Mouse (Mus musculus): ENCODE results near the gene Ncapd2.

Gene Ncapd2

DNA sequence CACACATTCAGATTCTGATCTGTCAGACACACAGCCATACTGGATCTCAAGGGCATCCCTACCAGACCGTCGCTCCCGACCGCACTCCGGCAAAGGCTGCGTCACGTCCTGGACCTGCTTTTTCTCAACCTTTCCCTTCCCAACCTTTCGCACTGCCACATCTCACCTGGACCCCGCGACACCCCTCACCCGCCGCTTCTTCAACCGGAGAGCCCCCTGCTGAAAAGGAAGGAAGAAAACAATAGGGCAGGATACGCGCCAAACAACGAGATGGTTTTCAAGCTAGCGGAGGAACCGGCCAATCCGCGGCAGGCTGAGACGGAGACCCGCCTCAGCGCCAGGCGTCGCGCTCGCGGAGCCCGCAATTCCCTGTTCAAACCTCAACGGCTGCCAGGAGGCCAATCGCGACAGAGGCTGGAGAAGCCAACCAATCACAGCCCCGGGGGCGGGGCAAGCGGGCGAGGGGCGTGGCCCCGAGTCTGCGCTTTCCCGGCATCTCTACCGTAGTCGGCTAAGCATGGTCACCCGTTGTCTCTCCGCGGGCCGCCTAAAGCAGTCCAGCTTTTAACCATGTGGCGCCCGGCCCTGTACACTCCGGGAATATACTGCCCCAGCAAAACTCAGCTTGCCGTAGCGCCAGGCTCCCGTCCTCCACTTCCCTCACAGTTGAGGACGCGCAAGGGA lies at the start of gene Ncapd2, which contains the start of gene Mrpl51:
Ncapd2 (minus strand) TSS at position 370 of the 684 bp plus-strand sequence.
Mrpl51 (plus strand) TSS at position 470 of the 684 bp plus-strand sequence.
- POLR2A ChIA-PET = interaction anchor here (0.5 to 7.4 kb wide), 152 partner anchors 8 to 717 kb away, joined by 3 to 305 read pairs (median 4); partner anchors contain the start of genes Gapdh (in 3 of the 4), Grcc10 (in 3 of the 4), Vamp1 (in 3 of the 4) and Cdca3 (in 2 of the 4)

DNA sequence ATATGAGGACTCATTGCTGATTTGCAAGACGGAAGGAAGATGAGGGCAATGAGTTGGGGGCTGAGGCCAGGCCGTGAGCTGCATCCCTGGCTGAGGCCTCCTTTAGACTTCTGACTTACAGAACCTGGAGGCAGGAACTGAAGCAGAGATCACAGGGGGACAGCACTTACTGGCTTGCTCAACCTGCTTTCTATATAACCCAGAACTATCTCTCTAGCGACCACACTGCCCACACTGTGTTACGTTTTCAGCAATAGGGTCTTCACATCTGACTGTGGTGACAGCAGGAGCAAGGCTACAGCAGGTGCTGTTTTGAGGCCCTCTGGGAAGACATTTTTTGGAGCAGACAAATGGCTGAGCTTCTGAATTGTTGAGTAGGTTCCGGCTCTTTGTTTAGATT lies 49.1 kb upstream of the Ncapd2 start:
- CTCF ChIA-PET = no interaction called here
- POLR2A ChIA-PET = interaction anchor here in 2 of 4 experiments (1.1 to 1.2 kb wide), 2 partner anchors 8 to 22 kb away, joined by 3 read pairs; no protein-coding TSS in a partner anchor

More for the DNA sequence above, at the start of gene Ncapd2, which contains the start of gene Mrpl51:
- CTCF ChIA-PET = interaction anchor here (0.7 to 1.6 kb wide), 20 partner anchors 11 to 489 kb away, joined by 3 to 6 read pairs (median 3); partner anchors contain the start of genes Grcc10 (in 1 of the 4) and Mlf2 (in 1 of the 4)

DNA sequence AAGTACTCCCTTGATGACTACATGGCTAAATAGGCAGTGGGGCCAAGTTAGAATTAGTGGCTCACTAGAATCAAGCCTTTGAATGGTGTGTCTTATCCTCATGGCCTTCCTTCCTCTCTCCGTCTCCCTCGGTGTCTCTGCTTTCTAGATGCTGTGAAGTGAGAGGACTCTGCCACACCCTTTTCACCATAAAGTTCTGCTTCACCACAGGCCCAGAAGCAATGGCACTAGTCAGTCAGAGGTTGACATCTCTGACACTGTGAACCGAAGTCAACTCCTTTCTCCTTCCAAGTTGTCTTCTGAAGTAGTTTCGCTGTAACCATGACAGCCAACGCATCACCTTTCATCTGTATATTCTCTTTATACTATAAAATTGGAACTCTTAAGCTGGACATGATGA lies 48.0 kb upstream of the Ncapd2 start:
- POLR2A ChIA-PET = interaction anchor here in 1 of 4 experiments (1.5 kb wide), 1 partner anchor 74 kb away, joined by 3 read pairs; no protein-coding TSS in a partner anchor
- CTCF ChIA-PET = no interaction called here

DNA sequence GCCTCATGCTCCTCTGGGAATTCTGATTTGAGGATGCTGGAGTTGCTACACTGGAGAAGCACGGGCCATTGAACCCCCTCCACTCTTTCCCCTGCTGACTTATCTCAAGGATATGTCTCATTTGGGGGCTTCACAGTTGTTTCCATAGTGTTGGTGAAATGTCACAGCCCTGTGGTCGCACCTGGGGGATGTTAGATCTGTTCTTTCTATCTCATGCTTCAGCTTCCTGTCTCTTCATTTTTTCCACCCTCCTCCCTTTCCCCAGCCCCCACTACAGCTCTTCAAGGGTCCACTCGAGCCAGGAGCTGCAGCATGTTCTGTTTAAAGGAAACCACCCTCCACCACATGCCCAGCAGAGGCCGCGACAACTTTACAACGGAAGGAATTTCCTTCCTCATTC lies 46.9 kb upstream of the Ncapd2 start:
- ChIA-PET CTCF (no interaction called here), POLR2A (no interaction called here)

DNA sequence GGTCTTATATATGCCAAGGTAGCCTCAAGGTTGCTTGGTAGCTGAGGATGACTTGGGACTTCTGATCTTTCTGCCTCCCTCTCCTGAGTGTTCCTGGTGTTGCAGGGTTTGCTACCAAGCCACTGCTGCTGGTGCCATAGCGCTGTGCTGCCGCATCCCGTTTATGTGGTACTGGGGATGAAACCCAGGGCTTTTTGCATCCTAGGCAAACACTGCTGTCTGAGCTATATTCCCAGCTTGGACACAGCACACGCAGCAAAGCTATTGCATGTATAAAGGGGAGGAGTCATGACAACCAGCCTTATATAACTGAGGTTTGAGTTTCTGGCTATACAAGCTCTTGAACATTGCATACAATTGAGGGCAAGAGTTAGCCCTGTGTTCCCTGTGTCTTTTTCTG lies 45.9 kb upstream of the Ncapd2 start:
- ChIA-PET POLR2A (interaction anchor here in 2 of 4 experiments (0.6 to 1.1 kb wide), 5 partner anchors 19 to 166 kb away, joined by 3 to 4 read pairs (median 3); no protein-coding TSS in a partner anchor), CTCF (interaction anchor here in 1 of 4 experiments (0.7 kb wide), 1 partner anchor 16 kb away, joined by 7 read pairs; no protein-coding TSS in a partner anchor)

DNA sequence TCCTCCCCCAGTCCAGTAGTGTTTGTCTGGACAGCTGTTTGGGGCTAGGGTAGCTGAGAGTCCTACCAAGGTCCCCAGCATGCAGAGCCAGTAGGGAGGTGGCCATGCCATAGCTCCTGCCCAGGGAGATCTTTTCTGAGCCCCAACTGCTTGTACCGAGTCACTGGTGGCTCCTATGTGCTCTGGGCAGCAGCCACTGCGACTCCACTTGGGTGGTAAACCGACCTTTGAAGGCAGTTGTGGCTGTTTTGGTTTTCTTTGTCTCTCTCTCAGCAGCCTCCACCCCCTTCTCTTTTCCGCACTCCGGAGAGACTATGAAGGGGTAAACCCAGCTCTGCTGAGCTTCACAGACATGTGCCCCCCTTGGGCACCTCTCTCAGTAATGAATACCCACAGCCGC lies 45.3 kb upstream of the Ncapd2 start, which contains the start of gene Cd27:
Cd27 (minus strand) TSS at position 229 of the 400 bp plus-strand sequence.
- CTCF ChIA-PET = interaction anchor here in 1 of 4 experiments (0.5 kb wide), 1 partner anchor 539 kb away, joined by 4 read pairs; no protein-coding TSS in a partner anchor
- POLR2A ChIA-PET = interaction anchor here in 2 of 4 experiments (0.8 to 1.4 kb wide), 3 partner anchors 20 to 71 kb away, joined by 3 read pairs; partner anchors contain the start of genes Mrpl51 (in 1 of the 2) and Ncapd2 (in 1 of the 2)

DNA sequence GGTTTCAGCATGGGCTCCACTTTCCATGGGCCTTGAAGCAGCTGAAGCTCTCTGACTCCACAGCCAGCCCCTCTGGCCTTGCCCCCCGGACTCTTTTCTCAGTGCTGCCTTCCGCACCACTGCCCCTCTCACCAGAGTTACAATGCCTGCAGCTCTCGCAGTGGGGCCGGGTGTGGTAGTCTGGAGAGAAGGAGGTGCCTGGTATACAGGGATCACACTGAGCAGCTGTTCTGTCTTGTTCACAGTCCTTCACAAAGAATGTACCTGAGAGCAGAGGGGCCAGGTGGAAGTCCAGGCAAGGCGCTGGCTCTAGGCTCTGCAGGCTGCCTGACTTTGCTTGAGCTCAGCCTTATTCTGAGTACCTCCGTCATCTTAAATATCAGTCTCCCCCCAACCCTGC lies 44.8 kb upstream of the Ncapd2 start:
- POLR2A ChIA-PET = interaction anchor here in 3 of 4 experiments (0.7 to 1.4 kb wide), 4 partner anchors 8 to 71 kb away, joined by 3 read pairs; partner anchors contain the start of genes Mrpl51 (in 1 of the 3), Ncapd2 (in 1 of the 3) and Vamp1 (in 1 of the 3)
- CTCF ChIA-PET = interaction anchor here in 1 of 4 experiments (0.5 kb wide), 1 partner anchor 538 kb away, joined by 4 read pairs; no protein-coding TSS in a partner anchor

DNA sequence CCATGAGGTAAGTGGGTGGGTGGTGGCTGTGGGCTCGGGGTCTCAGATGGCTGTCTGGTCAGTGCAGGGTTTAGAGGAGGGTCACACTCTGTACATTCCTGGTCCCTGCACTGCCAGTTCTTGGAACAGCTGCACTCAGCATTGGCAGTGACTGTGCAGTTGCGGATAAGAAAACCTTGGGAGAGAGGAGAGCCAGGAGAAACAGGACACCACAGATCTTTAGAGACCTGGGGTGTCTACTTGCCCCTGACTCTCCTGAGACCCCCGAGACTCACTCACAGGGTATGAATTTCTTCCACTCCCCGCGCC lies 43.0 kb upstream of the Ncapd2 start:
- CTCF ChIA-PET = no interaction called here

DNA sequence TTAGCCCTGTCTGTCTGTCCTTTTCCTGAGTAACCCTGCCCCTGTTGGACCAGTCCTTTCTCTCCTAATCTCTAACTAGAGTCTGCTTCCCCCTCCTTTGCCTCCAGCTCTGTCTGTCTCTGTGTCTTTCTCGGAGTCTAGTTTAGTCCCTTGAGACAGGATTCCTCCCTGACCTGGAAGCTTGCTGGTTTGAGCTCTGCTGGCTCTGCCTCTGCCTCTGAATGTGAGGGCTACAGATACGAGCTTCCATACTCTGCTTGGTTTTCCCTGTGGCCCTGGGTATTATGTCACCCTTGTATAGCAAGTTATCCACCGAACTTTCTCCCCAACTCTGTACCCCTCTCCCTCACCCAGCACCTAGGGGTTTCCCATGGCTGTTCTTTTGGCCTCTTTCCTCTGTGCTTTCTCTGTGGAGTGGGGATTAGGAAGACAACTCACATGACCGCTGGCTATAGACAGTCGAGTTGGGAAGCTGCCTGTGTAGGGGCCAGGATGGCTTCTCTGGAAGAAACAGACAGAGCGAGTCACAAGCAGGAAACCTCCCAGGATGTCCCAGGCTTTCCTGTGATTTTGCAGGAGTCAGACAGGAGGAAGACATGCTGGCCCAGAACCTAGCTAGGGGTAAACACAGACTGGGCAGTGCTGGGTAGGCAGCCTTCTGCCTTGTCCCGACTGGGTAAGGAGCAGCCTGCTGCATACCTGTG lies 42.5 kb upstream of the Ncapd2 start:
- CTCF ChIA-PET = interaction anchor here in 1 of 4 experiments (0.9 kb wide), 1 partner anchor 37 kb away, joined by 3 read pairs; no protein-coding TSS in a partner anchor
- POLR2A ChIA-PET = interaction anchor here in 3 of 4 experiments (0.6 to 3.1 kb wide), 5 partner anchors 8 to 186 kb away, joined by 3 to 16 read pairs (median 3); partner anchors contain the start of genes Mrpl51 (in 2 of the 3) and Ncapd2 (in 2 of the 3)

More for the DNA sequence above, 43.0 kb upstream of the Ncapd2 start:
- POLR2A ChIA-PET = interaction anchor here in 2 of 4 experiments (0.6 to 0.8 kb wide), 2 partner anchors 9 to 43 kb away, joined by 3 read pairs; partner anchors contain the start of genes Mrpl51 (in 1 of the 2) and Ncapd2 (in 1 of the 2)

DNA sequence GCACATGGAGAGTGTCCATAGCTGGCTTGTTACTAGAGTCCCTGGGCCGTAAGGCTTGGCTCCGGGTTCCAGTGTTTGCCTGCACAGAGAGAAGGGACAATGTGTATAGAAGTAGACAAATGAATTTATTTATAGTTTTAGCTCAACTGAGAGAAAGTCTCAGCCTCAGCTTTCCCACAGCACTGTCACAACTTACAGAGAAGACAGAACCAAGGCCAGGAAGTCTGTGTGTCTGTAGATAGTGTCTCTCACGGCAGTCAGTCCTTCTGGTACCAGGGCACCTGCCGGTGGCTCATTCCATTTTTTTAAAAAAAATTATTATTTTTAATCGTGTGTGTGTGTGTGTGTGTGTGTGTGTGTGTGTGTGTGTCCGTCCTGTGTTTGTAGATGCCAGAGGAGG lies 41.0 kb upstream of the Ncapd2 start:
- CTCF ChIA-PET = interaction anchor here (0.6 to 2.7 kb wide), 5 partner anchors 13 to 96 kb away, joined by 3 to 10 read pairs (median 3); no protein-coding TSS in a partner anchor
- POLR2A ChIA-PET = interaction anchor here in 2 of 4 experiments (0.5 to 3.8 kb wide), 13 partner anchors 9 to 164 kb away, joined by 3 to 20 read pairs (median 4); partner anchors contain the start of genes Mrpl51 (in 2 of the 2), Ncapd2 (in 2 of the 2), Vamp1 (in 2 of the 2) and Lpar5 (in 1 of the 2)

DNA sequence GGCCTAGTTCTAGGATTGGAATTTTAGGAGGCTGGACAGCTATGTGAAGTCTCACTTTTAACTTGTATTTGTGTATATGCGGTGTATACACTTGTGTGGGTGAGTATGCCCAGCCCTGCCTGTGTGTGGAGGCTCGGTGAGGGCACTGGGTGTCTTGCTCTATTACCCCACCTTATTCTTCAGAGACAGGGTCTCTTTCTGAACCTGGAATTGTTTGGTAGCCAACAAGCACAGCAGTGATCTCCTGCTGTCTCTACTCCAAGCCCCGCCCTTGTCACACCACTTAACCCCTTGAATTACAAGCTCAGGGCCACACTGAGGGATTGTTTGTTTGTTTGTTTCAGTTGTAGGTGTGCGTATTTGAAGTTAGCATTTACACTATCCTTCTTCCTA lies 40.5 kb upstream of the Ncapd2 start:
- POLR2A ChIA-PET = interaction anchor here in 3 of 4 experiments (0.5 to 3.8 kb wide), 20 partner anchors 11 to 491 kb away, joined by 3 to 22 read pairs (median 4); partner anchors contain the start of genes Mrpl51 (in 2 of the 3), Ncapd2 (in 2 of the 3), Vamp1 (in 2 of the 3) and Grcc10 (in 1 of the 3)
- CTCF ChIA-PET = interaction anchor here (0.6 to 2.7 kb wide), 6 partner anchors 12 to 39 kb away, joined by 3 to 10 read pairs (median 4); no protein-coding TSS in a partner anchor

DNA sequence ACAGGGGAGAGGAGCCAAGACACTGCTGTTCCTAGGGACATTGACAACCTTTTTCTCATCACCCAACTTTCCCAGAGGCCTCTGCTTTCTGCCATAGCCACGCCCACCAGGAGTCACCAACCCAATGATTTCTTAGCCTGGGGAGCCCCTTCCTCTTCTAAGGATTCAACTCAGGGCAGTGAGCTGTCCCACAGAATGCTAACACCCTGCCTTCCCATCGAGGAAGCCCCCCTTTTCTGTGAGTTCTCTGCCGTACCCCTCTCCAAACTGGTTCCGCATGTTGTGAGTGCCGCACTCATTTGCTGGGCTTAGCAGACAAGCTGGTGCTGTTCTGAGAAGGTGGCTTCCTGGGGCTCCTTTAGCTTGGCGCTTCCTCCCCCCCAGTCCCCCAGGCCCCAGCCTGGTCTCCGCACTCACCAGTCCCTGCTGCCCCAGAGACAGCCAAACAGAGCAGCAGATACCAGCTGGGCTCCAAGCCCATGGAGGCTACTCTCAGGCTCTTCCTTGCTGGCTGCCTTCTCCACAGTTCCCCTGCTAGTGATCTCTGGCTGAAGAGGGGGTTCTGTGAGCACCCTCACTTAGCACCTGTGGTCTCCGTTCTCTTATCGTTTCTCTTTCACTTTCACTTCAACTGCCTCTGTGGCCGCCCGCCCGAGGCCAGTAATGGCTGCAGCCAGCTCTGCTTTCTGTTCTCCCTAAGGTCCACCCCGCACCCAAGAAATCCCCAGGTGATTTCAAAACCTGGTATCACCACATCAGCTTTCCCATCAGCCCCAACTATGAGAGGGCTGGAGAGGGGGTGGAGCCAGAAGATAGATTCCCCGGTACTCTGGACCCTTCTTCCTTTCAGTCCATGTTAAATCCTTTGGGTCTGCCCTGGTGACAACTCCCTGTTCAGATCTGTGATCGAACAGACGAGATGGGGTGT lies 39.9 kb upstream of the Ncapd2 start, which contains the start of gene Tapbpl:
Tapbpl (minus strand) TSS at position 744 of the 928 bp plus-strand sequence.
- ChIA-PET POLR2A (interaction anchor here in 3 of 4 experiments (0.6 to 3.8 kb wide), 27 partner anchors 10 to 490 kb away, joined by 3 to 22 read pairs (median 4); partner anchors contain the start of genes Mrpl51 (in 2 of the 3), Ncapd2 (in 2 of the 3), Vamp1 (in 2 of the 3) and Grcc10 (in 1 of the 3)), CTCF (interaction anchor here (0.6 to 2.7 kb wide), 7 partner anchors 12 to 116 kb away, joined by 3 to 10 read pairs (median 3); no protein-coding TSS in a partner anchor)

DNA sequence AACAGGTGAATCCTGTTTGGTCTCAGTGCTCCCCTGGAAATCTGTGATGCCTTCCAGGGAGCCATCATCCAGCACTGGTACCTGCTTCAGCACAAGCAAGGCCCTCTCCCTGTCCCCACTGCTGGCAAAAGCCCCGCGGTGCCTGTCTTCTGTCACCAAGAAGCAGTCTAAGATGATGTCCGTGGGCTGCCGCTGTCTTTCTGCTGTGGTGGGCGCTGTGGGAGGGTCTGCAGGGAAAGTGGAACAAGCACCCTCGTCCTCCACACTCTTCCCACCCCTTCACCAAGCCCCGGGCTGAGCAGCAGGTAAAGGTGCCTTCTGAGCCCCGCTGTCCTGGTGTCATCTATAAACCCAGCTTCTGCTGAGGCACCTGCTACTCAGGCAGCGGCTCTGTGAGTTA lies 39.1 kb upstream of the Ncapd2 start:
- ChIA-PET CTCF (interaction anchor here in 2 of 4 experiments (0.6 to 2.7 kb wide), 3 partner anchors 11 to 115 kb away, joined by 3 to 10 read pairs (median 3); no protein-coding TSS in a partner anchor), POLR2A (interaction anchor here (0.6 to 3.8 kb wide), 13 partner anchors 10 to 314 kb away, joined by 3 to 22 read pairs (median 6); partner anchors contain the start of genes Vamp1 (in 2 of the 4), Mrpl51 (in 1 of the 4) and Ncapd2 (in 1 of the 4))

DNA sequence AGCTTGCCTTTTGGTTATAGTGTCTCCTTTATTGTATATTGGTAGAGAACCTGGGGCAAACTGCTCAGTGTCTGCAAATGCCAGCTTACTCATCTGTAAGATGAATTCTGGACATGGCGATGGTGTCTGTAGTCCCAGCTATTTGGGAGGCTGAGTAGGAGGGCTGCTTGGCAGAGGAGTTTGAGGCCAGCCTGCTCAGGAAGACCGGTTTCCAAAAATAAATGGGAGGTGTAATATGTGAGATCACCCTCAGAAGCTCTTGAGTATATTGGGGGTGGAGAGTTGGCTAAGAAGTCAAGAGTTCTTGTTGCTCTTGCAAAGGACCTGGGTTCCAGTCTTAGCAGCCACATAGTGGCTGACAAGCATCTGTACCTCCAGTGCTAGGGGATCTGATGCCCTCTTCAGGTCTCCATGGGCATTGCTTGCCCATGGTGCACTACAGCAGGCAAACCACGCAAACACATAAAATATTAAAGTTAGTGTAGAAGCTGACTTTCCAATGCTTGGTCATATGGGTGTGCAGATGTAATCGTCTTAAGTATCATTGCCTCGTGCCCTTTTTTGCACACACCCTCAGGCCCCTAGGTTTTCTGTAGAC lies 34.1 kb upstream of the Ncapd2 start:
- POLR2A ChIA-PET = interaction anchor here in 3 of 4 experiments (0.7 to 3.9 kb wide), 13 partner anchors 9 to 87 kb away, joined by 3 to 18 read pairs (median 4); partner anchors contain the start of genes Vamp1 (in 2 of the 3) and Gapdh (in 1 of the 3)
- CTCF ChIA-PET = interaction anchor here in 1 of 4 experiments (0.8 to 1.3 kb wide), 3 partner anchors 10 to 195 kb away, joined by 3 to 5 read pairs (median 3); partner anchors contain the start of gene Vamp1

DNA sequence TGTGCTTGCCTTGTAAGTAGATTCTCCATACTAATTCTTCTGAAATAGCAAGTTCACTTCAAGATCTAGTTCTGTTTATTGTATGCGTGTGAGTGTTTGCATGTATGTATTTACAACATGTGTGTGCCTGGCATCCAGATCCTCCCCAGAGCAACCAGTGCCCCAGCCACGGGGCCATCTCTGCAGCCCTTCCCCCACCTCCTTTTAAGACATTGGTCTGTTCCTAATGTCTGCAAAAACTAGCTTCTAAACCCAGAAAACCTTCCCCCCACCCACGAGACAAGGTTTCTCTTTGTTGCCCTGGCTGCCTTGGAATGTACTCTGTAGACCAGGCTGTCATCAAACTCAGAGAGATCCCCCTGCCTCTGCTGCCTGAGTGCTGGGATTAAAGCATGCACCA lies 31.1 kb upstream of the Ncapd2 start:
- ChIA-PET POLR2A (interaction anchor here in 1 of 4 experiments (1.0 to 4.8 kb wide), 2 partner anchors 58 to 61 kb away, joined by 3 to 21 read pairs; no protein-coding TSS in a partner anchor), CTCF (no interaction called here)

DNA sequence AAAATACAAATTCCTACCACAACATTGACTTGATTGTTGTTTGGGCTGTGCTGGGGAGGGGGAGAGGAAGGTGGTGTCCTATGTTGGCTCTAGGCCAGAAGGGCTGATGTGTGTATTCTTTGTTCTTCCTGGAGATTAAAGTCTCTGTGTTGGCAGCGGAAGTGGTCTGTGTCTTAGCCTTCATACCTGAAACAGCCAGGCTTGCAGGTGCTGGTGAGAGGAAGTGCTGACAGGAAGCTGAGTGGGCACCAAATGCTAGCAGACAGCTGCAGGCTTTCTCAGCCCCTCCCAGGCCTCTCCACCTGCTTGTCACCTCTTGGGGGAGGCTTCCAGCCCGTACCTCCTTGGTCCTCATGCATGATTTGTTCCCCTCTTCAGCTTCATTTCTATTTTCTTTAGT lies 30.6 kb upstream of the Ncapd2 start:
- CTCF ChIA-PET = no interaction called here
- POLR2A ChIA-PET = interaction anchor here in 2 of 4 experiments (0.9 to 4.8 kb wide), 3 partner anchors 49 to 60 kb away, joined by 3 to 21 read pairs (median 3); no protein-coding TSS in a partner anchor

All from embryonic stem cell, embryonic (primary cell).